Mouse (Mus musculus) R1 (cell line): ENCODE measurements at regions not wholly inside any gene's neighbourhood (a gene's known extent, or its start where the extent isn't known, plus 50 kb on each side); places are given as distances from the start of the nearest gene placed in this dataset.
"Not testable (repeated sequence)": the region's sequence is repeated elsewhere in the genome, so short reads cannot be mapped to it uniquely, and the experiment has no call there.

ENCODE experiments used
- DNase-seq: peaks from one replicate; pipeline ENCODE4 v3.0.0-alpha.2; 2018; ENCODE audit warnings: low read depth, low spot score

- DNase-seq: no peak
These were observed 249.5 kb upstream of the Gm11146 start for GRCm38 (mm10) chr16:77851206-77852065.

GRCm38 (mm10) chr16:77835767-77836166, 233.9 kb upstream of the Gm11146 start:
- no peak for DNase-seq

- DNase-seq: no peak
These were observed 225.6 kb upstream of the Gm11146 start for GRCm38 (mm10) chr16:77827322-77828117.

- no peak for DNase-seq
These were observed 197.8 kb upstream of the Gm11146 start for GRCm38 (mm10) chr16:77799709-77800108.

GRCm38 (mm10) chr16:77796926-77797325, 195.0 kb upstream of the Gm11146 start:
- no peak for DNase-seq

GRCm38 (mm10) chr16:77789652-77790051, 187.8 kb upstream of the Gm11146 start:
- no peak for DNase-seq

- DNase-seq: no peak
These were observed 187.3 kb upstream of the Gm11146 start for GRCm38 (mm10) chr16:77789206-77789605.

- no peak for DNase-seq
These were observed 186.9 kb upstream of the Gm11146 start for GRCm38 (mm10) chr16:77788781-77789150.

GRCm38 (mm10) chr16:77788041-77788780, 186.3 kb upstream of the Gm11146 start:
- DNase-seq: peak; percentile 4

- DNase-seq: no peak
These were observed 185.1 kb upstream of the Gm11146 start for GRCm38 (mm10) chr16:77787025-77787424.

- no peak for DNase-seq
These were observed 177.1 kb upstream of the Gm11146 start for GRCm38 (mm10) chr16:77779019-77779418.

GRCm38 (mm10) chr16:77772075-77772474, 170.2 kb upstream of the Gm11146 start:
- DNase-seq: no peak

GRCm38 (mm10) chr16:77760926-77761347, 159.0 kb upstream of the Gm11146 start:
- no peak for DNase-seq

- no peak for DNase-seq
These were observed 158.6 kb upstream of the Gm11146 start for GRCm38 (mm10) chr16:77760479-77760878.

GRCm38 (mm10) chr16:77759997-77760396, 158.1 kb upstream of the Gm11146 start:
- DNase-seq: no peak

GRCm38 (mm10) chr16:77754882-77755281, 153.0 kb upstream of the Gm11146 start:
- no peak for DNase-seq

GRCm38 (mm10) chr16:77749474-77749873, 147.6 kb upstream of the Gm11146 start:
- no peak for DNase-seq

GRCm38 (mm10) chr16:77743838-77744237, 141.9 kb upstream of the Gm11146 start:
- DNase-seq: no peak

- DNase-seq: no peak
These were observed 136.9 kb upstream of the Gm11146 start for GRCm38 (mm10) chr16:77738821-77739220.

- no peak for DNase-seq
These were observed 117.5 kb upstream of the Gm11146 start for GRCm38 (mm10) chr16:77719377-77719776.

GRCm38 (mm10) chr16:77717766-77718165, 115.9 kb upstream of the Gm11146 start:
- DNase-seq: not testable (repeated sequence)

GRCm38 (mm10) chr16:77704726-77705125, 102.8 kb upstream of the Gm11146 start:
- DNase-seq: no peak
